Mouse (Mus musculus): ENCODE data around the gene Id2.

Id2 gene

GRCm38 (mm10) chr12:25083260-25084178, 13.4 kb downstream of the Id2 start:
- DNase-seq (ENCODE audit: low read depth, low spot score), result no peak

- no peak for DNase-seq (ENCODE audit: low read depth, low spot score)
Measured at GRCm38 (mm10) chr12:25074344-25074743, 22.6 kb downstream of the Id2 start.

- no peak for DNase-seq (ENCODE audit: low read depth, low spot score)
Measured at GRCm38 (mm10) chr12:25073374-25073773, 23.6 kb downstream of the Id2 start.

- DNase-seq (ENCODE audit: low read depth, low spot score), result no peak
Measured at GRCm38 (mm10) chr12:25062264-25062663, 34.7 kb downstream of the Id2 start.

- no peak for DNase-seq (ENCODE audit: low read depth, low spot score)
Measured at GRCm38 (mm10) chr12:25060901-25061300, 36.0 kb downstream of the Id2 start.

GRCm38 (mm10) chr12:25059487-25060200, 37.3 kb downstream of the Id2 start:
- no peak for DNase-seq (ENCODE audit: low read depth, low spot score)

- DNase-seq (ENCODE audit: low read depth, low spot score), result no peak
Measured at GRCm38 (mm10) chr12:25054963-25055362, 42.0 kb downstream of the Id2 start.

- no peak for DNase-seq (ENCODE audit: low read depth, low spot score)
Measured at GRCm38 (mm10) chr12:25054511-25054910, 42.4 kb downstream of the Id2 start.

GRCm38 (mm10) chr12:25049253-25049652, 47.7 kb downstream of the Id2 start:
- DNase-seq (ENCODE audit: low read depth, low spot score), result no peak

GRCm38 (mm10) chr12:25044579-25044978, 52.4 kb downstream of the Id2 start:
- DNase-seq (ENCODE audit: low read depth, low spot score), result no peak

- DNase-seq (ENCODE audit: low read depth, low spot score), result no peak
Measured at GRCm38 (mm10) chr12:25044056-25044455, 52.9 kb downstream of the Id2 start.

All from CD4-positive helper T cell, adult 2 months (primary cell).